Mouse (Mus musculus): ENCODE data around the gene Plekha1. TPM values are rescaled to one million over a fixed set of nuclear protein-coding genes. Genes with fewer than 3 reads are reported as not detected.
A peak's percentile ranks its signal among the peaks of the same experiment; 100 is the strongest.

Gene Plekha1
- total RNA-seq, 1 experiment = 52.4 TPM

DNA sequence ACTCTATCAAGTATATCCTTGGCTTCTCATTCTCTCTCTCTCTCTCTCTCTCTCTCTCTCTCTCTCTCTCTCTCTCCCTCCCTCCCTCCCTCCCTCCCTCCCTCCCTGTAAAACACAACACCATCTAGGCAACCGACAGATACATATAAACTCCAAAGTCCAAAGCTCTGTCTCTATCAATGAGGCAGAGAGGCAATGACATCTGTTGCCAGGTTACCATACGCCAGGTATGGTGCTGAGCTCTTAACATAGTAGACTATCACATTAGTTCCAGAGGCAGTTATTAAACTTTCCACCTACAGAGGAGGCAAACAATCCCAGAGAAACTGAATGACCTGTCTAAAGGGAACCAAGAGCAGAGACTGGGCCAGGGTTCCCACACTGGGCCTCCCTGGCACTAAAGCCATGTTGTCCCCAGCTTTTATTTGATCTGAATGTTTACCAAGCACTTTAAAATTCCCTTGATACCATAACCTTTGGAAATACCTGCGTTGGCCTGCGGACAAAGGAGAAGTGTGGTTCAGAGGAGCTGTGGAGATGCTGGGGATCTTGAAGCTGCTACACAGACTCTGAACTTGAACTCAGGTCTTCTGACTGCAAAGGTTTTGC lies 10.8 kb upstream of the Plekha1 start:
- TF ChIP-seq MAFK (IDR thresholded peaks at IDR 0.05; ENCODE audit: insufficient read depth, low read depth, low read length) = no peak
- no peak for TF ChIP-seq ZNF384 (IDR thresholded peaks at IDR 0.05; ENCODE audit: low read depth, low read length)
- TF ChIP-seq ZC3H11A (IDR thresholded peaks at IDR 0.05; ENCODE audit: borderline replicate concordance, low read depth, low read length) = no peak
- no peak for TF ChIP-seq CHD2 (IDR thresholded peaks at IDR 0.05; ENCODE audit: low read depth, low read length)
- H3K27ac ChIP-seq (ENCODE audit: insufficient read depth, low read depth, low read length, poor library complexity, severe bottlenecking) = no peak overlapping the region
- no peak overlapping the region for H3K9ac ChIP-seq (ENCODE audit: insufficient read depth, low read depth, low read length, poor library complexity, severe bottlenecking)
- no peak for DNase-seq (ENCODE audit: low read depth, low spot score)
- H3K4me1 ChIP-seq (ENCODE audit: control insufficient read depth in 2 of 2, insufficient read depth in 2 of 2, low read length in 2 of 2, poor library complexity in 1 of 2) = peaks cover 5 to 6% of the 10 kb centered on the region in 2 experiments
- in situ Hi-C loops (cut with MboI; ENCODE audit: low sequenced_read_pairs in 2 of 2, unreplicated experiment in 2 of 2) = no loop called here
- H3K9me3 ChIP-seq (ENCODE audit: control insufficient read depth, insufficient read depth, low read depth, low read length) = no peaks in the 10 kb centered on the region
- H3K4me3 ChIP-seq (ENCODE audit: insufficient read depth in 1 of 2, low read depth in 1 of 2, low read length in 2 of 2, poor library complexity in 1 of 2, severe bottlenecking in 1 of 2) = no peak overlapping the region
- H3K36me3 ChIP-seq (ENCODE audit: control insufficient read depth, insufficient read depth, low read length, poor library complexity, severe bottlenecking) = no peaks in the 10 kb centered on the region

- no peak overlapping the region for H3K4me3 ChIP-seq (ENCODE audit: insufficient read depth in 1 of 2, low read depth in 1 of 2, low read length in 2 of 2, poor library complexity in 1 of 2, severe bottlenecking in 1 of 2)
- H3K9me3 ChIP-seq (ENCODE audit: control insufficient read depth, insufficient read depth, low read depth, low read length) = no peaks in the 10 kb centered on the region
- H3K9ac ChIP-seq (ENCODE audit: insufficient read depth, low read depth, low read length, poor library complexity, severe bottlenecking) = no peak overlapping the region
- H3K27ac ChIP-seq (ENCODE audit: insufficient read depth, low read depth, low read length, poor library complexity, severe bottlenecking) = no peak overlapping the region
- H3K4me1 ChIP-seq (ENCODE audit: control insufficient read depth in 2 of 2, insufficient read depth in 2 of 2, low read length in 2 of 2, poor library complexity in 1 of 2) = peaks cover 6 to 11% of the 10 kb centered on the region in 2 experiments
- in situ Hi-C loops (cut with MboI; ENCODE audit: low sequenced_read_pairs in 2 of 2, unreplicated experiment in 2 of 2) = no loop called here
- H3K36me3 ChIP-seq (ENCODE audit: control insufficient read depth, insufficient read depth, low read length, poor library complexity, severe bottlenecking) = no peaks in the 10 kb centered on the region
- TF ChIP-seq HCFC1 (IDR thresholded peaks at IDR 0.05; ENCODE audit: borderline replicate concordance, insufficient read depth, low read length) (no peak), ZNF384 (IDR thresholded peaks at IDR 0.05; ENCODE audit: low read depth, low read length) (no peak), CHD2 (IDR thresholded peaks at IDR 0.05; ENCODE audit: low read depth, low read length) (no peak), MAFK (IDR thresholded peaks at IDR 0.05; ENCODE audit: insufficient read depth, low read depth, low read length) (no peak), ZC3H11A (IDR thresholded peaks at IDR 0.05; ENCODE audit: borderline replicate concordance, low read depth, low read length) (no peak)
- DNase-seq (ENCODE audit: low read depth, low spot score) = no peak
These were observed 9.9 kb upstream of the Plekha1 start for GRCm38 (mm10) chr7:130855681-130856080.

DNA sequence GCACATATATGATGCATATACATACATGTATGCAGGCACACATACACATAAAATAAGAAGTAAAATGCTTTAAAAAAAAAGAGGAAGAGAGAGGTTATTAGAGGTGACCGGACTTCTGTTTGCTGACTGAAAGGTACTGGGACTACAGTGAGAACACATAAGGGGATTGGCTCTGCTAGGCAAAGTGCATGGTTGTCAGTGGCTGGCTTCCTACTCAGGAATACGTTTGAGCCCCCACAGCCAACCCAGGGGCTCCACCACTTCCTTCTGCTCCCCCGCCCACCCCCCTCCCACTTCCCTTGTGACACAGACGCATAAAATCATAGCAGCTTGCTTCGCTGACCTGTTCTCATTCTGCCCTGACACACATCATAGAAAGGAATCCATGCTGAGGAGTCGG lies 7.6 kb upstream of the Plekha1 start:
- H3K4me1 ChIP-seq (ENCODE audit: control insufficient read depth in 2 of 2, insufficient read depth in 2 of 2, low read length in 2 of 2, poor library complexity in 1 of 2) = peaks cover 6 to 19% of the 10 kb centered on the region in 2 experiments
- in situ Hi-C loops (cut with MboI; ENCODE audit: low sequenced_read_pairs in 2 of 2, unreplicated experiment in 2 of 2) = no loop called here
- no peak for TF ChIP-seq ZNF384 (IDR thresholded peaks at IDR 0.05; ENCODE audit: low read depth, low read length)

DNA sequence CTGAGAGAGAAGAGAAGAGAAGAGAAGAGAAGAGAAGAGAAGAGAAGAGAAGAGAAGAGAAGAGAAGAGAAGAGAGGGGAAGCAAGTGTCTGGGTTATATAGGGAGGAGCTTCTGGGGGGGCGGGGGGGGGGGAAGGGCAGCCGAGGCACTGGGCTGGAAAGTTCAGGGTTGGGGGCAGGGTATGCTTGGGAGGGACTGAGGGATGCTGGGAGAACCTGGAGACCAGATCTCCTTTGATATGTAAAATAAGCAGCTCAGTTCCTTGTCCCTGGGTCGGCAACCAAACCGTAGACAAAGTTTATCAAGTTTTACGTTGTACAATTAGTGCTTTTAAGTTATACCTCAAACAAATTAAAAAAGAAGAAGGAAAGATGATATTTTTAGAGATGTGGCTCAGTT lies 5.6 kb upstream of the Plekha1 start:
- in situ Hi-C loops (cut with MboI; ENCODE audit: low sequenced_read_pairs in 2 of 2, unreplicated experiment in 2 of 2) = no loop called here
- TF ChIP-seq CHD2 (IDR thresholded peaks at IDR 0.05; ENCODE audit: low read depth, low read length) (no peak), ZNF384 (IDR thresholded peaks at IDR 0.05; ENCODE audit: low read depth, low read length) (no peak), HCFC1 (IDR thresholded peaks at IDR 0.05; ENCODE audit: borderline replicate concordance, insufficient read depth, low read length) (no peak), MAFK (IDR thresholded peaks at IDR 0.05; ENCODE audit: insufficient read depth, low read depth, low read length) (no peak), ZC3H11A (IDR thresholded peaks at IDR 0.05; ENCODE audit: borderline replicate concordance, low read depth, low read length) (no peak)
- Histone ChIP-seq H3K36me3 (ENCODE audit: control insufficient read depth, insufficient read depth, low read length, poor library complexity, severe bottlenecking) (no peaks in the 10 kb centered on the region), H3K4me3 (ENCODE audit: insufficient read depth in 1 of 2, low read depth in 1 of 2, low read length in 2 of 2, poor library complexity in 1 of 2, severe bottlenecking in 1 of 2) (peak overlapping the region in 1 of 2 experiments; percentile 28; a peak in 1 of 4 replicates), H3K9ac (ENCODE audit: insufficient read depth, low read depth, low read length, poor library complexity, severe bottlenecking) (peak overlapping the region; percentile 55; the same call in 1 of the 2 replicates), H3K9me3 (ENCODE audit: control insufficient read depth, insufficient read depth, low read depth, low read length) (no peaks in the 10 kb centered on the region), H3K4me1 (ENCODE audit: control insufficient read depth in 2 of 2, insufficient read depth in 2 of 2, low read length in 2 of 2, poor library complexity in 1 of 2) (peaks cover 6 to 19% of the 10 kb centered on the region in 2 experiments), H3K27ac (ENCODE audit: insufficient read depth, low read depth, low read length, poor library complexity, severe bottlenecking) (peak overlapping the region; percentile 23; the same call in 1 of the 2 replicates)
- DNase-seq (ENCODE audit: low read depth, low spot score) = no peak

More for the DNA sequence above, 7.6 kb upstream of the Plekha1 start:
- Histone ChIP-seq H3K36me3 (ENCODE audit: control insufficient read depth, insufficient read depth, low read length, poor library complexity, severe bottlenecking) (no peaks in the 10 kb centered on the region), H3K9ac (ENCODE audit: insufficient read depth, low read depth, low read length, poor library complexity, severe bottlenecking) (no peak overlapping the region), H3K27ac (ENCODE audit: insufficient read depth, low read depth, low read length, poor library complexity, severe bottlenecking) (no peak overlapping the region), H3K9me3 (ENCODE audit: control insufficient read depth, insufficient read depth, low read depth, low read length) (no peaks in the 10 kb centered on the region), H3K4me3 (ENCODE audit: insufficient read depth in 1 of 2, low read depth in 1 of 2, low read length in 2 of 2, poor library complexity in 1 of 2, severe bottlenecking in 1 of 2) (no peak overlapping the region)
- no peak for DNase-seq (ENCODE audit: low read depth, low spot score)

GRCm38 (mm10) chr7:130860721-130861142 lies 4.8 kb upstream of the Plekha1 start:
- Histone ChIP-seq H3K36me3 (ENCODE audit: control insufficient read depth, insufficient read depth, low read length, poor library complexity, severe bottlenecking) (no peaks in the 10 kb centered on the region), H3K4me3 (ENCODE audit: insufficient read depth in 1 of 2, low read depth in 1 of 2, low read length in 2 of 2, poor library complexity in 1 of 2, severe bottlenecking in 1 of 2) (peak overlapping the region; percentile 13 to 28; a peak in 2 of 4 replicates), H3K9ac (ENCODE audit: insufficient read depth, low read depth, low read length, poor library complexity, severe bottlenecking) (peak overlapping the region; percentile 55; the same call in 1 of the 2 replicates), H3K4me1 (ENCODE audit: control insufficient read depth in 2 of 2, insufficient read depth in 2 of 2, low read length in 2 of 2, poor library complexity in 1 of 2) (peaks cover 6 to 19% of the 10 kb centered on the region in 2 experiments), H3K9me3 (ENCODE audit: control insufficient read depth, insufficient read depth, low read depth, low read length) (no peaks in the 10 kb centered on the region), H3K27ac (ENCODE audit: insufficient read depth, low read depth, low read length, poor library complexity, severe bottlenecking) (peak overlapping the region; percentile 23; the same call in 1 of the 2 replicates)
- no peak for DNase-seq (ENCODE audit: low read depth, low spot score)
- in situ Hi-C loops (cut with MboI; ENCODE audit: low sequenced_read_pairs in 2 of 2, unreplicated experiment in 2 of 2) = no loop called here
- no peak for TF ChIP-seq MAFK (IDR thresholded peaks at IDR 0.05; ENCODE audit: insufficient read depth, low read depth, low read length)
- TF ChIP-seq ZC3H11A (IDR thresholded peaks at IDR 0.05; ENCODE audit: borderline replicate concordance, low read depth, low read length) = no peak
- no peak for TF ChIP-seq CHD2 (IDR thresholded peaks at IDR 0.05; ENCODE audit: low read depth, low read length)
- TF ChIP-seq ZNF384 (IDR thresholded peaks at IDR 0.05; ENCODE audit: low read depth, low read length) = no peak
- no peak for TF ChIP-seq HCFC1 (IDR thresholded peaks at IDR 0.05; ENCODE audit: borderline replicate concordance, insufficient read depth, low read length)

Data from ES-E14 (cell line).